Mouse (Mus musculus) limb, embryonic 11.5 days (tissue): ENCODE measurements around the gene Atp10b. TPM values are rescaled to one million over a fixed set of nuclear protein-coding genes. Genes with fewer than 3 reads are reported as not detected.

Experiments
- polyA plus RNA-seq: library from polyadenylated mRNA; unstranded; fragments of >200 nt; fragmentation: Nextera tagmentation; extraction: Ambion mirVana; gene quantifications from 2 replicates; pipeline ENCODE4 v1.2.1, GENCODE M21; 2014

Gene Atp10b
- polyA plus RNA-seq, 1 experiment from 2014 or later: 0.32 TPM

Other genes starting within 250 kb of the Atp10b start
- gene Gm9972, start 114.1 kb upstream of the Atp10b start, polyA plus RNA-seq: not detected in 2 replicates